Mouse (Mus musculus): Measurements from ENCODE around the gene Gemin5.

Gene Gemin5

GRCm38 (mm10) chr11:58092541-58092940 is 75.8 kb downstream of the Gemin5 start:
- no peak for ATAC-seq (ENCODE audit: insufficient number of reproducible peaks, low FRiP score, low TSS enrichment)

GRCm38 (mm10) chr11:58081716-58082115 is 86.6 kb downstream of the Gemin5 start:
- ATAC-seq (ENCODE audit: insufficient number of reproducible peaks, low FRiP score, low TSS enrichment) = no peak; the same call in 1 of the 2 replicates

GRCm38 (mm10) chr11:58077270-58077669 is 91.1 kb downstream of the Gemin5 start:
- no peak for ATAC-seq (ENCODE audit: insufficient number of reproducible peaks, low FRiP score, low TSS enrichment)

- ATAC-seq (ENCODE audit: insufficient number of reproducible peaks, low FRiP score, low TSS enrichment) = no peak
Observed at GRCm38 (mm10) chr11:58072978-58073377, 95.4 kb downstream of the Gemin5 start.
